Mouse (Mus musculus): Measurements from ENCODE around the gene Gpsm3. TPM values are rescaled to one million over a fixed set of nuclear protein-coding genes. Genes with fewer than 3 reads are reported as not detected.
"Not testable (repeated sequence)": the region's sequence is repeated elsewhere in the genome, so short reads cannot be mapped to it uniquely, and the experiment has no call there.

The Gpsm3 gene
- total RNA-seq (2021): 1 to 10 TPM; 4.6 to 5.3 TPM
- long read RNA-seq, experiment 1, transcript Gpsm3-201 (4 exons, 1,343 nt): major isoform, 6 of 9 reads
- long read RNA-seq, experiment 1, partial matches to known transcripts: 2 of 9 reads
- long read RNA-seq, experiment 1, other reads (novel, unspliced or antisense): 1 of 9 reads
- long read RNA-seq, experiment 2, partial matches to known transcripts: 0 of 3 reads
- long read RNA-seq, experiment 2, other reads (novel, unspliced or antisense): 1 of 3 reads

DNA sequence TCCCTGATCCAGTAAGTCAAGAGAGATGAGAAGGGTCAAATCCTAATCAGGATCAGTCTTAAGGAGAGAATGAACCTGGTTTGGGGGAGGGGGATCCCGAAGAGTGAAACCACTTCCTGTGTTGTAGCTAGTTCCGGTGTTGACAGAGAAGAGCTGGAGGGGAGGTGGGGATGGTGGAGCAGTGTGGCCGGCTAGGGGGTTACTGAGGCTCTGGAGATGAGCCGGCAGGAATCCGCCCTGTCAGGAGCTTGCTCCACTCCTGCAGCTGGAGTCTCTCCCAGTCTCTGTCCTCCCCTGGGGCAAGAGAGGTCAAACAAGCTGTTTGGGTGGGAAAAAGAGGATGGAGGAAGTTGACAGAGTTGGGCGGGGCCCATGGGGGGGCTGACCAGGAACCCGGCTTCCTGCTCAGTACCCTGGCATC lies at the start of gene Gpsm3:
Gene Gpsm3, plus strand, starts transcription at position 126 of the 421 bp plus-strand sequence.
- DNase-seq (ENCODE audit: low spot score in 2 of 2): peak in 1 of 2 experiments; percentile 67

DNA sequence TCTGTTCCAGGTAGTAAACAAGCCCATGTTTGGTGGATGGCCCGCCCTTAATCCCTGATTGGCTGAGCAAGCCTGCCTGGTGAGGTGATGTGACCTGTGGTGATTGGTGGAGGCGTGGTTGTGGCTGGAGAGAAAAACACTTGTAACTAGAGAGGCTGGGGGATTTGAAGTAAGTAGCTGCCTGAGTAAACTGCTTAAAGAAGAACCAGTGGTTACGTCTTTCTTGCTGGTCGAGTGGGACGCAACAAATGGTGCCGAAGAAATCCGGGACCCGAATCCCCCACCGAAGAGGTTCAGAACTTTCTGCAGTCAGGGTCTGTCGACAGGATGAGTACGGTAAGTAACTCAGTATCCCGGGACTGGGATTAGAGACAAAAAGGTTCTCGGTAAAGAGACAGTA lies 46.0 kb upstream of the Gpsm3 start:
- not testable (repeated sequence) for DNase-seq (ENCODE audit: low spot score in 2 of 2)

DNA sequence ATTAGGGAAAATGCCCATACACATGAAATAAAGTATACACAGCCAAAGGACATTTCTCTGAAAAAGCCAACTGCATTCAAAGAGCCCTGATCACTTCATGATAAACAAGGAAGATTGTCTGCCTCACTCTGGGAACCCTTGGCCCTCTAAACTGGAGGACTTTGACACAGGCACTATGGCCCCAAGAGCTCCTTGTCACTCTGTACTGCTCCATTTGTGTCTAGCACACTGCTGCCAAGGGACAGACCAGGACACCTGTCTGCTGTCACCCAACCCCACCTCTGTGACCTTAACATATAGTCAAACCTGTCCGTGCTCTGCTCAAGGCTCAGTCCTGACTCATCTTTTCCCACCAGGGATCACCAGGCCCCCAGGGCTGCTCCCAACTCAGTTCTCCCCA lies 42.8 kb upstream of the Gpsm3 start:
- DNase-seq (ENCODE audit: low spot score in 2 of 2): no peak

DNA sequence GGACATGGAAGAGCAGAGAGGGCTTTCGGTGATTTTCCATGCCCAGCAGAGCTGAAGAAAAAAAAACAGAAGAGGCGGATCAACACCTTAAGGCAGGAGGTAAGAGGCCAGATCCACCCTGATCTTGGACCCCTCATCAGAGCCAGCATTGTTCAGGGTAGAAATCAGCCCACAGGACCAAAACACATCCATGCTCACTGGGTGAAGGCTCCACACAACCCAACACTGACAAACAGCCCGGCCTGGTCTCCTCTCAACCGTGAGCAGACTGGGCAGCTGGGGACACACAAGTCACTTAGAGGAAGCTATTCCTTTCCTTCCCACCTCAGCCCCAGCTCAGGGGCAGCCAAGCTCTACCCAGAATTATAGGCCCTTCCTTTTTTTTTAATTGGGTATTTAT lies 42.0 kb upstream of the Gpsm3 start:
- DNase-seq (ENCODE audit: low spot score in 2 of 2): no peak

DNA sequence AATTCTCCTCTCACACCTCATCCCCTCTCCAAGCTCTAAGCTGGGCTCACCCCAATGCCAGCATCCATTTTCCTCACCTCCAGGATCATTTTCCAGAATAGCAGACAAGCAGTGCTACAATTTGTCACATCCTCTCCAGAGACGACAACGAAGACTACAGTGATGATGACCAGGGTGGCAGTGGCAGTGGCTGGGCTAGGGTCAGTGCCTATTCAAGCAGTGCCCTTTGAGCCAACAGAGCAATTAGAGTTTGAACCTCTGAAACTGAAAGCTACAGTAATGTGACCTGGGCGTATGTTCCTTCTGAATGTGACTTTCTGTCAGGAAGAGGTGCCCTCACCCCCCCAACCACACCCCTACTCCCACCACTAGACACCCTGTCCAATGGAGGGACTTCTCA lies 40.5 kb upstream of the Gpsm3 start:
- no peak for DNase-seq (ENCODE audit: low spot score in 2 of 2)

DNA sequence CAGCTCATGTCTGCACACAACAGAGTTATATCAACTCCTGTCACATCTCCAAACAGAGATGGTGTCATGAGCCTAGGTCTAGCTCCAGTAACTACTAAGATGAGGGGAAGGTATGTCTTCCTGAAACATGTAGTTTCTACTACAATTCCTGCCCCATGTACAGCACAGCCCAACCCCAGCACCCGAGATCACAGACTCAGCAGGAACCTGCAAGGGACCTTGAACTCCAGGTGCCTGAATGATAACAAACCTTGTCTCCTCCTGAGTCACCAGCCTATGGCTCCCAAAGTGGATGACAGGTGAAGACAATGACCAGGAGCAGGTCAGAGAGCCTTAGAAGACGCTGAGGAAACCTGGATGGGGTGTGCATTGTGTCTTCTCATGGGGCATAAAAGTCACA lies 39.8 kb upstream of the Gpsm3 start:
- DNase-seq (ENCODE audit: low spot score in 2 of 2): no peak

DNA sequence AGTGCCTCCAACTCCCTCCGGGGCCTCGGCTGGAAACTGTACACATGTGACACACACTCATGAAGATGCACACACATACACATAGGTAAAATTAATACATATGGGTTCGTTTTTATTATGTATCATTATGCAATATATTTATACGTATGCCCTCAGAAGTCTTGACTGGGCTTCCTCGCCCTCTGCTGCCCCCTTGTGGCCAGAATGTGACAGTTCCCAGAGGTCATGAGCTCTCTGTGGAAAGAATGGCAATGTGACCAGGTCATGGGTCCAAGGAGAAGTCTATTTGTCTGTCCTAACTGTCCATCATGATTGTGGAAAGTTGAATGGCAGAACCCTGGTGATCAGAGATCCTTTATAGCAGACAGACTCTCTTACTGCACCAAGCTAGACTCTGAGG lies 34.1 kb upstream of the Gpsm3 start:
- peak; percentile 66 to 76 for DNase-seq (ENCODE audit: low spot score in 2 of 2)

DNA sequence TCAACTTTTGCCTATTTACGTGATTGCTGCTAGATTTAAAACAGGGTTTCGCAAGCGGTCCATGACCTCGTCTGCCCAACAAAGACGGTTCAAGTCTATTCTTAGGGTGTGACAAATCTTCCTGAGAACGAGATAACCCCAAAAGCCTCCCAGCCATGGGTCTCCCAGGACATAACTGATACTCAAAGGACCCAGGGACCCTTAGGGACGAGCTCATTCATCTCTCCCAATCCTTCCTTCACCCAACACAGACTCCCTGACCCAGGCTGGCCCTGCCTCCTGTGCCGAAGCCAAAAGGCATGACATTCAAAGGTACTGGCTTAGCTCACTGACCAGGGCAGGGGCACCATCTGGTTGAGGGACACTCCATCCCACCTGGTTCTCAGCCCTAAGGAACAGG lies 33.2 kb upstream of the Gpsm3 start:
- no peak for DNase-seq (ENCODE audit: low spot score in 2 of 2)

DNA sequence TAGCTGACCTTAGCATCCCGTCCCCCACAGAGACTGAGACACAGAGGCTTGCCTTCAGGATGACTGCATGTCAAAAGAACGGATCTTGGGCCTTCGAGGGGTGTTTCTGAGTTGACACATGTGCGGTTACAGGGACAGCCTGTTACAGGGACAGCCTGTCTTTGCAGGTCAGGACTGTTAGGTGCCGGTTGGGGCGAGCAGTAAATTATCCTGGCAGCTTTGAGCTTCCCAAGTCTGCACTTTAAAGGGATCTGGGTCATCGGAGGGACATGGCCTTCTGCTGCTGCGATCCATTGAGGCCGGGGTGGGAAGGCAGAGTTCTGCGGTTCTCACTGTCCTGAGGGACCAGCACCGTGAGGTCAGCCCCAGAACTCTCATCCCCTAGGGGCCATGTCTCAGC lies 32.2 kb upstream of the Gpsm3 start:
- DNase-seq (ENCODE audit: low spot score in 2 of 2): no peak

DNA sequence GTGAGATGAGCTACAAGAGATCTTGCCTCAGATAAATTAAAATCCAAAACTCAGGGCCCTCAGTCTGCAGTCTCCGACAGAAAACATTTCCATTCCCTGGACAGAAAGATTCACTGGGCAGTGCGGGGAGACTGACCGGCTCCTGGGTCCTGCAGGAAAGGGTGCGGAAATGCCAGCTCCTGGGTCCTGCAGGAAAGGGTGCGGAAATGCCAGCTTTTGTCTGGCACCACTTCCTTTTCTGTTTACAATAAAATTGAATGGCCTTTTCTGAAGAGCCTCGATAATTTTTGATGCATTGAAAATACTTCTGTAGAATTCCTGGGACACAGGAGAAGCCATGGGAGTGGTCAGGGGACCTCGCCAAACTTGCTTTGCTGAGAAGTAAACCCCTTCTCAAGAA lies 30.5 kb upstream of the Gpsm3 start:
- no peak for DNase-seq (ENCODE audit: low spot score in 2 of 2)

DNA sequence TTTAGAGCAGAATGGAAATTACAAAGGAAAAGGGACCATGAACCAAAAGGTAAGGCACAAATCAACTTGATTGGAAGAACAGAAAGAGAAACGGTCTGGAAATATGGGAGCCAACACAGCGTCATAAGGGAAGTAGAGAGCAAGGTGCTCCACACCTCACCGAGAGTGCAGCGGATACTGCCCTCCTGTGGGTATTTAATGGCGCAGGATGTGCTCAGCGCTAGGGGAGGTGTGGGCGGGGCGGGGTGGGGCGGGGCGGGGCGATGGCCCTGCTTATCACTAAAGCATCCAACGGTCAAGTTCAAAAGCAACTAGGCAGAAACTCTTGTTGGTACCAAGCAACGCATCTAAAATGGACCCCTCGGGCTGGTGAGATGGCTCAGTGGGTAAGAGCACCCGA lies 29.7 kb upstream of the Gpsm3 start:
- no peak for DNase-seq (ENCODE audit: low spot score in 2 of 2)

DNA sequence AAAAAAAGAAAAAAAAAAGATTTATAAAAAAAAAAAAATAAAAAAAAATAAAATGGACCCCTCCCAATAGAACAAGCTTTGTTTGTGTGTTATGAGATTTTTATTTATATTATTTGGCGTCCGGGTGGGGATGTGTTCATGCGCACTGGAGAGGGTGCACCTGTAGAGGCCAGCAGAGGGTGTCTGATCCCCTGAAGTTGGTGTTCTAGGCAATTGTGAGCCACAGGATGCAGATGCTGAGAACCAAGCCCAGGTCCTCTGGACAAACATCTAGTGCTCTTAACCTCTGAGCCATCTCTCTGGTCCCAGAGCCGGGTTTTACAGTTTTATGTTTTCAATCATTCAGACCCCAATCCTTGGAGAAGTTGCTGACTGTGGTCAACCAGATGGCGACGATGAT lies 29.2 kb upstream of the Gpsm3 start:
- no peak for DNase-seq (ENCODE audit: low spot score in 2 of 2)

DNA sequence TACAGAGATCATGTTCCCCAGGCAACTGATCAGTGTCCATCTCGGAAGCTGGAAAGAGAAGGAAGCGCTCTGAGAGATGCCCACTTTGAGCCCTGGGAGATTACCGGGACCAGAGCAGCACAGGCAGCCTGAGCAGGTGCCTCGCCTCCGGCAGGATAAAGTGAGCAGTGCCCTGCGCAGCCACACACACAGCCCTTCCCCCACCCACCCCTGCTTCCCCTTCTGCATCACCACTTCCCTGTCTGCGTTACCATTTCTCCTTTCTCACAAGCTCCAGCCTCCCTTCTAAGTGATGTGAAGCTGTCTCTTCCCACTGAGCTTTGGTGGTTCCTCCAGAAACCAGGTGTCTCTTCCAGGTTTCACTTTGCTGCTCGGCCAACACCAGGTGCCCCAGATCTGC lies 28.4 kb upstream of the Gpsm3 start:
- DNase-seq (ENCODE audit: low spot score in 2 of 2): peak in 1 of 2 experiments; percentile 7

DNA sequence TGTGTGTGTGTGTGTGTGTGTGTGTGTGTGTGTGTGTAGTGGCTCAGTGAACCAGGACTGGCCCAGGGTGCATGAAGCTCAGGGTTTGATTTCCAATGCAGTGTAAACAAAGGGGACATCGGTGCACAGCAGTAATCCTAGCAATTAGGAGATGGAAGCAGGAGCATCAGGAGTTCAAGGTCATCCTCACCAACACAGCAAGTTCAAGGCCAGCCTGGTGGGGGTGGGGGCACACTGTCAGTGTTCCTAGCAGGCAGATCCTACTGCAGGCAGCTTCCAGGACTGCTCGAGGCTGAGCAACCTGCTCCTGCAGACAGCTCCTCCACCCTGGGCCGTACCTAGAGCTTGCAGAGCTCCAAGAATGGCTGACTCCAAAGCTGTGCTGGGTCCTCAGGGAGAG lies 27.0 kb upstream of the Gpsm3 start:
- no peak for DNase-seq (ENCODE audit: low spot score in 2 of 2)

DNA sequence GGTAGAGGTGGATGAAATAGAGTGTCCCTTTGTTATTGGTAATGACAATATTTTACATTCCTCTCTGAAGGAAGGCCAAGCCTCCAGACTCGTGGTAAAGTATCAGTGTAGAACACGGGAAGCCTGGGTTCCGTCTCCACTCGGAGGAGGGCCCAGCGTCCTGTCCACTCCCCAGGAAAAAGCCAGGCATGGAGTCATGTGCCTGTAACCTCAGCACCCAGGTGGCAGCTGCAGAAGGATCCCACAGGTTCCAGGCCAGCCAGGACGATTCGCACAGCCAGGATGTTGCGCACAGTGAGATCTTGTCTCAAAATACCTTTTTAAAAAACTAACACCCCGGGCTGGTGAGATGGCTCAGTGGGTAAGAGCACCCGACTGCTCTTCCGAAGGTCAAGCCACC lies 26.3 kb upstream of the Gpsm3 start:
- DNase-seq (ENCODE audit: low spot score in 2 of 2): no peak

DNA sequence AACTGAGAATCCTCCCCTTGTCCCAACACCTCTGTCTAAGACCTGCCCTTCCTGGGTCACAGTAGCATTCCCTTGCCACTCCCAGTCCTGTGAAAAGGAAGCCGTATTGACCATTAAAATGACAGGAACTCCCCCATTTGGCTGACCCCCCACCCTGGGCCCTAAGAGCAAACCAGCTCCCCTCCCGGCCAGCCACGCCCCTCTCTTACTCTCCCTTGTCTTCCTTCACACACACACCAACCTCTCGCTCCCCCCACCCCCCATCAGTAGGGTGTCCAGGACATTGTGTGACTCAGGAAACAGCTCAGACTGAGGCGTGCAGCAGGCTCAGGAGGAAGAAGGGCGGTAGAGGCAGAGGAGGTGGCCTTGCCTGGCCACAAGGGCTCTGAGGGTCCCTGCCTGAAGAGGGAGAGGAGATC lies 25.6 kb upstream of the Gpsm3 start, which contains the start of gene Notch4:
Gene Notch4, plus strand, starts transcription at position 266 of the 419 bp plus-strand sequence.
- no peak for DNase-seq (ENCODE audit: low spot score in 2 of 2)

DNA sequence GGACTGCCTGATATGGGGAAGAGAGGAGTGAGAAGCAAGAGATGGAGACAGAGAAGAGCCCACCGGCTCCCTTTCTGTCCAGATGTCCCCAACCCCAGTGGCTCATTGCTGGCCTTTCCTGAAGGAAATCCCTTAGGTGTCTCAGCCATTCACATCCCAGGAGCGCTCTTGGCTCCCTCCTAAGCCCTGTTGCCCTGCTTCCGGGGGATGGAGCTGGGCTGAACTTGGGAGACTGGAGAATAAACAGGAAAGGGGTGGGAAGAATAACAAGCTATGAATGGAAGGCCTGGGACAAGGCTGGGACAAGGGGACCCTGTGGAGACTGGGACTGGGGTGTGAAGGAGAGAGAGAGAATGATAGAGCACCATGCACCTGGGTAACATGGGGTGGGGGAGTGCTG lies 24.8 kb upstream of the Gpsm3 start:
- DNase-seq (ENCODE audit: low spot score in 2 of 2): no peak

DNA sequence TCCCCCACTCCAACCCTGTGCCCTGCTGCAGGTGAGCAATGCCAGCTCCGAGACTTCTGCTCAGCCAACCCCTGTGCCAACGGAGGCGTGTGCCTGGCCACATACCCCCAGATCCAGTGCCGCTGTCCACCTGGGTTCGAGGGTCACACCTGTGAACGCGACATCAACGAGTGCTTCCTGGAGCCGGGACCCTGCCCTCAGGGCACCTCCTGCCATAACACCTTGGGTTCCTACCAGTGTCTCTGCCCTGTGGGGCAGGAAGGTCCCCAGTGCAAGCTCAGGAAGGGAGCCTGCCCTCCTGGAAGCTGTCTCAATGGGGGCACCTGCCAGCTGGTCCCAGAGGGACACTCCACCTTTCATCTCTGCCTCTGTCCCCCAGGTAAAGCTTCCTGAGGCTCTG lies 22.3 kb upstream of the Gpsm3 start:
- no peak for DNase-seq (ENCODE audit: low spot score in 2 of 2)

DNA sequence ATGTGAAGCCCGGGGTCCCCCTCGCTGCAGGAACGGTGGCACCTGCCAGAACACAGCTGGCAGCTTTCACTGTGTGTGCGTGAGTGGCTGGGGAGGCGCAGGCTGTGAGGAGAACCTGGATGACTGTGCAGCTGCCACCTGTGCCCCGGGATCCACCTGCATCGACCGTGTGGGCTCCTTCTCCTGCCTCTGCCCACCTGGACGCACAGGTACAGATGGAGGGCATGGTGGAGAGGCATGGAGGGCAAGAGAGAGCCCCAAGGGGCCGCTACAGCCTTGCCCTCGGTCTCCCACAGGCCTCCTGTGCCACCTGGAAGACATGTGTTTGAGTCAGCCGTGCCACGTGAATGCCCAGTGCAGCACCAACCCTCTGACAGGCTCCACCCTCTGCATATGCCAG lies 21.2 kb upstream of the Gpsm3 start:
- DNase-seq (ENCODE audit: low spot score in 2 of 2): no peak

DNA sequence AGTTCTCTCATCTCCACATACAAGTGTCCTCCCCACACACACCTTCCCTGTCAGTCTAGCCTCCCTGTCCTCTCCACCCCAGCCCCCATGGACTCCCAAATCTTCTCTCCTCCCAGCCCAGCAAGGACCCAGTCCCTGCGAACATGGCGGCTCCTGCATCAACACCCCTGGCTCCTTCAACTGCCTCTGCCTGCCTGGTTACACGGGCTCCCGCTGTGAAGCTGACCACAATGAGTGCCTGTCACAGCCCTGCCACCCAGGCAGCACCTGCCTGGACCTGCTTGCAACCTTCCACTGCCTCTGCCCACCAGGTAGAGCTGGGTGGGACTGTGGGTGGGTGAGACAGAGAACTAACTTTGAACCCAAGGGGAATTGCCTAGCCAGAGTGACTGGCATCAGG lies 19.7 kb upstream of the Gpsm3 start:
- DNase-seq (ENCODE audit: low spot score in 2 of 2): no peak

DNA sequence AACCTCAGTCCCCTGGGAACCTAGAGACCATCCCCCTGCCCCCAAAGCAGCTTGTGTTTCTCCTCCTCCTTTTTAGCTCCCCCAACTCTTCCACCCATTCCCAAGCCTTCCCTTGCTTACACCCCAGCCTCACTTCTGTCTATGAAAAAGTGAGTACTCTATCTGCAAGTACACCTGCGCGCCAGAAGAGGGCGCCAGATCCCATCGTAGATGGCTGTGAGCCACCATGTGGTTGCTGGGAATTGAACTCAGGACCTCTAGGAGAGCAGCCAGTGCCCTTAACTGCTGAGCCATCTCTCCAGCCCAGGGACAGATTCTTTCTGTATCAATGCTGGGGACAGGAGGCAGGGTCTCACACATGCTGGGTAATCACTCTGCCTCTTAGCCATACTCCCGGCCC lies 17.7 kb upstream of the Gpsm3 start:
- DNase-seq (ENCODE audit: low spot score in 2 of 2): no peak

DNA sequence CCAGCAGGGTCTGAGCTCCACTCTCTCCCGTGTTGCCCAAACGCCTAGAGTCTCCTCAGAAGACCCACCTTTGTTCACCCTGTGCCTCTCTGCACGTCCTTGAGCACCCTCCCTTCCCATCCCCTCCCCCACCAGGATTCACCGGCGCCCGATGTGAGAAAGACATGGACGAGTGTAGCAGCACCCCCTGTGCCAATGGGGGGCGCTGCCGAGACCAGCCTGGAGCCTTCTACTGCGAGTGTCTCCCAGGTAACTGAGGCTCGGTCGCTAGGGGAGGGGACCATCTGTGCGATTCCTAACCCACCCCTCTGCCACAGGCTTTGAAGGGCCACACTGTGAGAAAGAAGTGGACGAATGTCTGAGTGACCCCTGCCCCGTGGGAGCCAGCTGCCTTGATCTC lies 17.2 kb upstream of the Gpsm3 start:
- DNase-seq (ENCODE audit: low spot score in 2 of 2): no peak

DNA sequence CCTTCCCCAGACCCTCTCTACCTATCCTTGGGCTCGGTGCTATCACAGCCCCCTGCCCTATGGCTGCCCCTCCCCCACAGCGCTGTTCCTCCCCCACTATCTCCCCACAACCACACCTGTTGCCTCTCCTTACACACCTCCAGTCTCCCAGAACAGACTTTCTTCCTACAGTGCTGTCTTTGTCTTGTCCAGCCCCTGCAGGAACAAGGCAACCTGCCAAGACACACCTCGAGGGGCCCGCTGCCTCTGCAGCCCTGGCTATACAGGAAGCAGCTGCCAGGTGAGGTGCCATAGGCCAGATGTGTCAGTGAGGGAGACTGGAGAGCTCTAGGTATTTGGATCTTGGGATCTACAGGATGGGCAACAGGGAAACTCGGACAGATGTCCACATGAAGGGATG lies 13.0 kb upstream of the Gpsm3 start:
- DNase-seq (ENCODE audit: low spot score in 2 of 2): no peak

DNA sequence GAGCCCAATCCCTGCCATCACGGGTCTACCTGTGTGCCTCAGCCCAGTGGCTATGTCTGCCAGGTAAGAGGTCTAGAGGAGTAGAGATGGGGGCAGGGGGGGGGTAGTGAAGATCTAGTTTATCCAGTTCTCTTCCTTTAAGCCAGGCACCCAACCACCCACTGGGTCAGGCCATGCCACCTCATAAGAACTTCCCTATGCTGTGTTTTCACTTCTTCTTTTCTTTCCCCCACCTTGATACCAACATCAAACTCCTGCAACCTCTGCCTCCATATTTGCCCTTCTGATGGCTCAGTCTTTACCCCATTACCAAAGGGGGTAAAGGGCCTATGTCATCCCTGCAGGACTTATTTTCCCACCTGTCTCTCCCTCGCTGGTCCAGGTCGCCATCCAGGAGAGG lies 11.5 kb upstream of the Gpsm3 start:
- DNase-seq (ENCODE audit: low spot score in 2 of 2): no peak

Data from gastrocnemius, postnatal 4 days (tissue).